In genomic region chr3:108489968-108490367, GRCm38 (mm10) we compare ENCODE assay signal across 19 mouse cellular contexts. TPM values are rescaled to one million over a fixed set of nuclear protein-coding genes. Genes with fewer than 3 reads are reported as not detected.
A peak's percentile ranks its signal among the peaks of the same experiment; 100 is the strongest.
DNase-seq lines count a peak whose midpoint lies in the region; ATAC-seq and TF ChIP-seq lines count a peak whose summit lies in the region.
"Had no signal": no experiment of that assay in that cellular context is flagged by ENCODE, and none has a peak within 500 bp of the region (broad histone marks: within the 10 kb centered on the region; RNA-seq: fewer than 3 reads in every experiment).

No protein-coding gene starts in this region.

- no peak overlapping the region for H3K4me2 ChIP-seq in intestine, postnatal 0 days (replicated peaks; ENCODE audit: low read depth)
- no peak overlapping the region for H3K4me2 ChIP-seq in intestine, embryonic 16.5 days (ENCODE audit: low read depth, low read length)
- no peak overlapping the region for H3K4me2 ChIP-seq in midbrain, postnatal 0 days (ENCODE audit: low read depth, low read length, poor library complexity, severe bottlenecking)
- H3K4me2 ChIP-seq in midbrain, embryonic 15.5 days: no peak overlapping the region
- H3K4me2 ChIP-seq: embryonic facial prominence, embryonic 13.5 days; hindbrain, embryonic 15.5 days had no signal

- no peak overlapping the region for H3K9ac ChIP-seq in intestine, postnatal 0 days (ENCODE audit: low read depth, low read length)
- no peak overlapping the region for H3K9ac ChIP-seq in intestine, embryonic 16.5 days (ENCODE audit: low read depth, low read length)
- no peak overlapping the region for H3K9ac ChIP-seq in midbrain, postnatal 0 days (replicated peaks; ENCODE audit: low read length, poor library complexity, severe bottlenecking)
- no peak overlapping the region for H3K9ac ChIP-seq in midbrain, embryonic 15.5 days
- no peak overlapping the region for H3K9ac ChIP-seq in ES-Bruce4 (ENCODE audit: low read depth, poor library complexity, severe bottlenecking)
- H3K9ac ChIP-seq: embryonic facial prominence, embryonic 13.5 days; hindbrain, embryonic 15.5 days had no signal

- ATAC-seq in intestine, postnatal 0 days: no peak
- no peak for ATAC-seq in intestine, embryonic 16.5 days
- ATAC-seq in midbrain, postnatal 0 days (ENCODE audit: low FRiP score): no peak
- no peak for ATAC-seq in midbrain, embryonic 15.5 days (replicated peaks)
- ATAC-seq: forebrain, embryonic 14.5 days had no signal

- no peak for DNase-seq in midbrain, postnatal 0 days (ENCODE audit: low spot score)
- no peak for DNase-seq in cerebellum, postnatal 10 days
- DNase-seq in cerebellum, adult 8-10 months: no peak
- DNase-seq: adrenal gland, adult 8-10 months; cerebellum, adult 11 months; gastrocnemius, postnatal 10 days; kidney, postnatal 25 days; retina, postnatal 1 day had no signal

- H3K27me3 ChIP-seq in intestine, postnatal 0 days (replicated peaks; ENCODE audit: control insufficient read depth, insufficient read depth, low read length): no peaks in the 10 kb centered on the region
- no peaks in the 10 kb centered on the region for H3K27me3 ChIP-seq in intestine, embryonic 16.5 days (replicated peaks; ENCODE audit: control insufficient read depth, insufficient read depth, low read length)
- H3K27me3 ChIP-seq in midbrain, postnatal 0 days (ENCODE audit: insufficient read depth, low read length): no peaks in the 10 kb centered on the region
- no peaks in the 10 kb centered on the region for H3K27me3 ChIP-seq in midbrain, embryonic 15.5 days (replicated peaks)
- no peaks in the 10 kb centered on the region; the same call in 1 of the 2 replicates for H3K27me3 ChIP-seq in ES-Bruce4 (ENCODE audit: control insufficient read depth, insufficient read depth, low read length, poor library complexity, severe bottlenecking)
- H3K27me3 ChIP-seq: hindbrain, embryonic 15.5 days had no signal

- 42% methylated on average over 3 of the region's 3 CpGs for WGBS in intestine, postnatal 0 days
- 33% methylated on average over 3 of the region's 3 CpGs for WGBS in intestine, embryonic 16.5 days
- 40% methylated on average over 3 of the region's 3 CpGs for WGBS in midbrain, postnatal 0 days
- 45% methylated on average over 3 of the region's 3 CpGs for WGBS in midbrain, embryonic 15.5 days

- H3K4me1 ChIP-seq in intestine, postnatal 0 days (replicated peaks; ENCODE audit: control insufficient read depth, insufficient read depth, low read length): no peaks in the 10 kb centered on the region
- H3K4me1 ChIP-seq in intestine, embryonic 16.5 days (ENCODE audit: control insufficient read depth, insufficient read depth, low read length): no peaks in the 10 kb centered on the region
- H3K4me1 ChIP-seq in midbrain, postnatal 0 days (ENCODE audit: insufficient read depth, low read length): no peaks in the 10 kb centered on the region
- no peaks in the 10 kb centered on the region for H3K4me1 ChIP-seq in midbrain, embryonic 15.5 days
- H3K4me1 ChIP-seq in ES-Bruce4 (ENCODE audit: control insufficient read depth, insufficient read depth, low read length): no peaks in the 10 kb centered on the region
- H3K4me1 ChIP-seq in cortical plate, adult 2 months (ENCODE audit: control insufficient read depth, insufficient read depth, low read length): no peaks in the 10 kb centered on the region
- H3K4me1 ChIP-seq: embryonic facial prominence, embryonic 13.5 days had no signal

- TF ChIP-seq CTCF in intestine, postnatal 0 days (IDR thresholded peaks at IDR 0.05; ENCODE audit: low read depth): peak; percentile 64
- TF ChIP-seq CTCF in midbrain, postnatal 0 days (IDR thresholded peaks at IDR 0.05): peak; percentile 60
- TF ChIP-seq CTCF in ES-Bruce4 (IDR thresholded peaks at IDR 0.05; ENCODE audit: low read depth, low read length): peak; percentile 42
- 0 out of 2 replicates have a peak, but pooled peaks have one; percentile 23 for TF ChIP-seq CTCF in cortical plate, adult 2 months (IDR thresholded peaks at IDR 0.05; ENCODE audit: extremely low read depth, insufficient read depth, low read length)

- no peak overlapping the region for H3K27ac ChIP-seq in intestine, postnatal 0 days (ENCODE audit: low read depth, low read length)
- H3K27ac ChIP-seq in intestine, embryonic 16.5 days (ENCODE audit: low read length): no peak overlapping the region
- no peak overlapping the region for H3K27ac ChIP-seq in midbrain, postnatal 0 days (ENCODE audit: low read depth, low read length)
- no peak overlapping the region for H3K27ac ChIP-seq in midbrain, embryonic 15.5 days
- no peak overlapping the region for H3K27ac ChIP-seq in ES-Bruce4 (ENCODE audit: insufficient read depth, low read length)
- H3K27ac ChIP-seq in cortical plate, adult 2 months (ENCODE audit: insufficient read depth, low read length): no peak overlapping the region
- H3K27ac ChIP-seq: embryonic facial prominence, embryonic 13.5 days; hindbrain, embryonic 15.5 days had no signal

- no peak for TF ChIP-seq EP300 in ES-Bruce4 (IDR thresholded peaks at IDR 0.05; ENCODE audit: insufficient read depth, low read depth, low read length)

- no peaks in the 10 kb centered on the region for H3K36me3 ChIP-seq in intestine, postnatal 0 days (ENCODE audit: control insufficient read depth, insufficient read depth)
- H3K36me3 ChIP-seq in intestine, embryonic 16.5 days (ENCODE audit: control insufficient read depth, insufficient read depth, low read length): no peaks in the 10 kb centered on the region
- H3K36me3 ChIP-seq in midbrain, postnatal 0 days (ENCODE audit: insufficient read depth, low read length): no peaks in the 10 kb centered on the region
- no peaks in the 10 kb centered on the region; the same call in 1 of the 2 replicates for H3K36me3 ChIP-seq in midbrain, embryonic 15.5 days (replicated peaks)
- H3K36me3 ChIP-seq in ES-Bruce4 (ENCODE audit: control insufficient read depth, insufficient read depth, low read length, poor library complexity, severe bottlenecking): no peaks in the 10 kb centered on the region
- H3K36me3 ChIP-seq: embryonic facial prominence, embryonic 13.5 days; hindbrain, embryonic 15.5 days had no signal

- H3K9me3 ChIP-seq in intestine, postnatal 0 days (ENCODE audit: control insufficient read depth): no peaks in the 10 kb centered on the region
- H3K9me3 ChIP-seq in intestine, embryonic 16.5 days (ENCODE audit: control insufficient read depth, low read length): no peaks in the 10 kb centered on the region
- H3K9me3 ChIP-seq in midbrain, postnatal 0 days (ENCODE audit: low read length): no peaks in the 10 kb centered on the region
- no peaks in the 10 kb centered on the region for H3K9me3 ChIP-seq in midbrain, embryonic 15.5 days
- H3K9me3 ChIP-seq in ES-Bruce4 (replicated peaks; ENCODE audit: control insufficient read depth, insufficient read depth, low read length, poor library complexity, severe bottlenecking): no peaks in the 10 kb centered on the region
- H3K9me3 ChIP-seq: embryonic facial prominence, embryonic 13.5 days; hindbrain, embryonic 15.5 days had no signal

- H3K4me3 ChIP-seq in intestine, postnatal 0 days (ENCODE audit: low read depth, low read length): no peak overlapping the region
- H3K4me3 ChIP-seq in intestine, embryonic 16.5 days (ENCODE audit: low read length): no peak overlapping the region
- no peak overlapping the region for H3K4me3 ChIP-seq in midbrain, postnatal 0 days (ENCODE audit: low read depth, low read length)
- no peak overlapping the region for H3K4me3 ChIP-seq in midbrain, embryonic 15.5 days
- no peak overlapping the region for H3K4me3 ChIP-seq in ES-Bruce4 (ENCODE audit: low read depth, low read length)
- no peak overlapping the region for H3K4me3 ChIP-seq in cortical plate, adult 2 months (ENCODE audit: insufficient read depth, low read length)
- H3K4me3 ChIP-seq: embryonic facial prominence, embryonic 13.5 days; hindbrain, embryonic 15.5 days had no signal

- TF ChIP-seq POLR2A in ES-Bruce4 (IDR thresholded peaks at IDR 0.05; ENCODE audit: insufficient read depth, low read length): no peak
- no peak for TF ChIP-seq POLR2A in cortical plate, adult 2 months (IDR thresholded peaks at IDR 0.05; ENCODE audit: extremely low read depth, insufficient read depth, low read length)

RNA-seq across cellular contexts. Expression of gene 1700013F07Rik, which starts 44.0 kb away (rescaled TPM):
- polyA plus RNA-seq in intestine, postnatal 0 days (2015; fragmentation: Nextera tagmentation; extraction: Ambion mirVana): not detected in 2 replicates
- not detected in 2 replicates for polyA plus RNA-seq in intestine, embryonic 16.5 days (2015; fragmentation: Nextera tagmentation; extraction: Ambion mirVana)
- total RNA-seq in midbrain, postnatal 0 days (2014; rRNA removed): 2.4 and 3.4 TPM in 2 replicates
- polyA plus RNA-seq in midbrain, postnatal 0 days (2015; fragmentation: Nextera tagmentation; extraction: Ambion mirVana): 3.8 and 4.4 TPM in 2 replicates
- polyA plus RNA-seq in midbrain, embryonic 15.5 days (2015; fragmentation: Nextera tagmentation; extraction: Ambion mirVana): 2.8 and 3.5 TPM in 2 replicates
- polyA plus RNA-seq in ES-Bruce4 (2011; ENCODE audit: insufficient read depth, insufficient read length, low read depth, missing spikeins): not detected in 2 replicates
- polyA plus RNA-seq in cortical plate, adult 2 months (2012; rRNA removed): 2.5 and 3.4 TPM in 2 replicates
- total RNA-seq: gastrocnemius, postnatal 10 days had no signal
- polyA plus RNA-seq: embryonic facial prominence, embryonic 13.5 days; heart, embryonic 14.5 days; liver, embryonic 16.5 days; neural tube, embryonic 11.5 days had no signal

RNA-seq across cellular contexts. Expression of gene Sars, which starts 45.0 kb away (rescaled TPM):
- 99.5 and 106 TPM in 2 replicates for polyA plus RNA-seq in intestine, postnatal 0 days (2015; fragmentation: Nextera tagmentation; extraction: Ambion mirVana)
- polyA plus RNA-seq in intestine, embryonic 16.5 days (2015; fragmentation: Nextera tagmentation; extraction: Ambion mirVana): 166 and 168 TPM in 2 replicates
- 160 and 163 TPM in 2 replicates for total RNA-seq in midbrain, postnatal 0 days (2014; rRNA removed)
- 223 and 225 TPM in 2 replicates for polyA plus RNA-seq in midbrain, postnatal 0 days (2015; fragmentation: Nextera tagmentation; extraction: Ambion mirVana)
- polyA plus RNA-seq in midbrain, embryonic 15.5 days (2015; fragmentation: Nextera tagmentation; extraction: Ambion mirVana): 209 and 212 TPM in 2 replicates
- polyA plus RNA-seq in ES-Bruce4 (2011; ENCODE audit: insufficient read depth, insufficient read length, low read depth, missing spikeins): 258 and 273 TPM in 2 replicates
- 188 and 204 TPM in 2 replicates for polyA plus RNA-seq in cortical plate, adult 2 months (2012; rRNA removed)

RNA-seq across cellular contexts. Expression of gene 5330417C22Rik, which starts 46.4 kb away (rescaled TPM):
- polyA plus RNA-seq in intestine, postnatal 0 days (2015; fragmentation: Nextera tagmentation; extraction: Ambion mirVana): 8.6 and 10.8 TPM in 2 replicates
- 15.5 and 18.0 TPM in 2 replicates for polyA plus RNA-seq in intestine, embryonic 16.5 days (2015; fragmentation: Nextera tagmentation; extraction: Ambion mirVana)
- total RNA-seq in midbrain, postnatal 0 days (2014; rRNA removed): 10.1 and 16.1 TPM in 2 replicates
- polyA plus RNA-seq in midbrain, postnatal 0 days (2015; fragmentation: Nextera tagmentation; extraction: Ambion mirVana): 19.8 and 22.9 TPM in 2 replicates
- 18.9 and 19.4 TPM in 2 replicates for polyA plus RNA-seq in midbrain, embryonic 15.5 days (2015; fragmentation: Nextera tagmentation; extraction: Ambion mirVana)
- 0.43 TPM in 1 of 2 replicates, not detected in the other for polyA plus RNA-seq in ES-Bruce4 (2011; ENCODE audit: insufficient read depth, insufficient read length, low read depth, missing spikeins)
- polyA plus RNA-seq in cortical plate, adult 2 months (2012; rRNA removed): 27.0 and 28.0 TPM in 2 replicates
